Mouse (Mus musculus) CH12.LX (cell line): ENCODE results near the gene Stk33.

Source experiments
- CTCF ChIP-seq, 2 experiments: IDR thresholded peaks in 1 of 2; conservative IDR thresholded peaks in 1 of 2; 2 replicates each; pipeline ENCODE4 v1.5.1; 2011 to 2012; ENCODE audit warnings: low read depth in 2 of 2, low read length in 2 of 2, improper control_type of control experiment in 1 of 2, inconsistent platforms in 1 of 2, mild to moderate bottlenecking in 1 of 2, moderate library complexity in 1 of 2
- JUND ChIP-seq: conservative IDR thresholded peaks from 2 replicates; pipeline ENCODE4 v1.6.1; 2011; ENCODE audit warnings: low read depth, low read length, improper control_type of control experiment
- MEF2A ChIP-seq: IDR thresholded peaks from 2 replicates; pipeline ENCODE4 v1.6.1; 2014; ENCODE audit warnings: low read depth, mild to moderate bottlenecking, inconsistent platforms, low read length, improper control_type of control experiment, borderline replicate concordance
- NRF1 ChIP-seq: IDR thresholded peaks from 2 replicates; pipeline ENCODE4 v1.6.1; 2014; ENCODE audit warnings: low read depth, mild to moderate bottlenecking, inconsistent platforms, low read length, improper control_type of control experiment, moderate library complexity
- POLR2A ChIP-seq: IDR thresholded peaks from 2 replicates; pipeline ENCODE4 v1.6.1; 2011; ENCODE audit warnings: low read depth, mild to moderate bottlenecking, improper control_type of control experiment, low read length

GRCm38 (mm10) chr7:109455748-109456147, 16.9 kb upstream of the Stk33 start:
- no peak for TF ChIP-seq CTCF (conservative IDR thresholded peaks at IDR 0.05 in 1 of 2, IDR thresholded peaks at IDR 0.05 in 1 of 2; ENCODE audit: low read depth in 2 of 2, low read length in 2 of 2)
- no peak for TF ChIP-seq POLR2A
- no peak for TF ChIP-seq JUND
- no peak for TF ChIP-seq NRF1
- TF ChIP-seq MEF2A, result no peak
